Mouse (Mus musculus) embryonic stem cell, embryonic (primary cell): ENCODE measurements around the gene Serpine2.

ENCODE experiments used
- CTCF ChIA-PET, 4 experiments: fragments of 300-600 bp in 2 of 4; fragments of 350-600 bp in 2 of 4; sonication (Branson Sonifier 250); formaldehyde crosslinking; loops; one replicate each; lab custom pipeline; 2022; ENCODE audit warnings: inconsistent platforms in 2 of 4; lab: Charles Lee
- POLR2A ChIA-PET, 4 experiments: fragments of 300-600 bp in 2 of 4; fragments of 350-600 bp in 2 of 4; sonication (Branson Sonifier 250); formaldehyde crosslinking; loops; one replicate each; lab custom pipeline; 2022; ENCODE audit warnings: antibody characterized with exemption in 4 of 4, inconsistent platforms in 1 of 4; lab: Charles Lee

Serpine2 gene

DNA sequence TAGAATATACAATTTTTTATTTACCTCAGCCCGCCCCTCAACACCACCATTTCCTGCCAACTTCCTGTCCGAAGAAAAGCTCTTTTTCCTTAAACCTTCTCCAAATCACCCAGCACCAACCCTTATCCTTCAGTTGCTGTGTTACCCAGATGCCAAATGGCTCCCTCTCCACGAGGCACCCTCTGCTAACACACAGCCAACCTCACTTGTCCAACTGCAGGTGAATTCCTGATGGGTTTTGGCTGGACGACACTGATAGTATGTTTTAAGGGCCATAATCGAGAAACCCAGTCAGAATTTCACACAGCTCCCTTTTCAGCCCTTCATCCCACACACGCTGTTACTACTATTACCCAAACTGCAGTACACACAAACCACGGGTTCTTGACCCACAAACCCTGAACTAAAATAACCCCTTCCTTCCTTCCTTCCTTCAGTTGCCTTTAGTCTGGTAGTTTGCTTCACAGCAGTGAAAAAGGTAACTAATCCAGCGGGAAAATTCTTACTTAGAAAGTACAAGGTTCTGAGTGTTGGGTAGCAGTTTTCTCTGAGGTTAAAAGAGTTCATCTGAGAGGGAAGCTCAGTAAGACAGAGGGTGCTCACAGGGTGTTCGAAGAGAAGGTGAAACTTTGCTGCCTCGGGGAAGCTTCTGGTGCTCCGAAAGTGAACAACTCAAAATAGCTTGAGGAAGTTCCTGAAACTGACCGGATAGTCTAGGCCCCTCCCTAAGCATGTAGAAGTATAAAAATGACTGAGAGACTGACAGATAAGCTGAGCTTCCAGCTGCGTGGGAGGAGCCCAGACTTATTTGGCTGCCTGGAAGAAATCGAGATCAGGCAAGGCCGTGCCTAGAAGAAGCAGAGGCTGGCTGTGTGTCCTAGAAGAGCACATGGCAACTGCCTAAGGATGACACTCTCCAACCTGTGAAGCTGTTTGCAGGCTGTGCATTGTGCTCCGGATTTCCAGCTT lies 98.4 kb downstream of the Serpine2 start:
- POLR2A ChIA-PET: interaction anchor here in 3 of 4 experiments (0.6 to 4.1 kb wide), 20 partner anchors 9 to 1038 kb away, joined by 3 to 37 read pairs (median 4); partner anchors contain the start of genes Ap1s3 (in 1 of the 3), Mrpl44 (in 1 of the 3) and Wdfy1 (in 1 of the 3)
- CTCF ChIA-PET: interaction anchor here in 3 of 4 experiments (0.6 to 1.4 kb wide), 3 partner anchors 95 to 1038 kb away, joined by 3 to 4 read pairs (median 4); no protein-coding TSS in a partner anchor

GRCm38 (mm10) chr1:79761917-79762271 lies 99.1 kb downstream of the Serpine2 start:
- CTCF ChIA-PET: interaction anchor here in 3 of 4 experiments (0.6 to 1.4 kb wide), 4 partner anchors 94 to 1237 kb away, joined by 3 to 4 read pairs (median 4); no protein-coding TSS in a partner anchor
- POLR2A ChIA-PET: interaction anchor here in 3 of 4 experiments (0.5 to 4.1 kb wide), 18 partner anchors 9 to 1037 kb away, joined by 3 to 37 read pairs (median 4); partner anchors contain the start of genes Ap1s3 (in 1 of the 3), Mrpl44 (in 1 of the 3) and Wdfy1 (in 1 of the 3)

GRCm38 (mm10) chr1:79761106-79761916 lies 99.7 kb downstream of the Serpine2 start:
- ChIA-PET CTCF (interaction anchor here in 2 of 4 experiments (0.9 to 1.4 kb wide), 2 partner anchors 419 to 1236 kb away, joined by 4 read pairs; no protein-coding TSS in a partner anchor), POLR2A (interaction anchor here in 3 of 4 experiments (0.5 to 4.1 kb wide), 18 partner anchors 9 to 1037 kb away, joined by 3 to 37 read pairs (median 4); partner anchors contain the start of genes Ap1s3 (in 1 of the 3), Mrpl44 (in 1 of the 3) and Wdfy1 (in 1 of the 3))

DNA sequence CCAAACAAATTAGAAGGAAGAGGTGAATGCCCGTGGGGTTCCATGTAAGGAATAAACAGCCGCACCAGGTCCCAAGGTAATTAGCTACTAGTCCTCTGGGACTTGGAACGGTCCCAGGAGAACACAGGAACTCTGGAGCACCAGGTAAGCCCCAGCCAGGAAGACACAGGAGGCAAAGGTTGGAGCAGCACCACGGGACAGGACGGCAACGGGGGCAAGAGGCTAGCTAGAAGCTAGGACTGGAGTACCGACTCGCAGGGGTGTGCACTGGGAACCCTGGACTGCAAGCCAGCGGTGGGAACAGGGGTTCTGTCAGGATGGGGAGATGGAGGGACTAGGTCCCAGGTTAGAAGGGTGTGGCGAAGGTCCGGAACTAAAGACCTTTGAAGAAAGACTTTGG lies 100.3 kb downstream of the Serpine2 start:
- CTCF ChIA-PET: no interaction called here

GRCm38 (mm10) chr1:79759436-79759972 lies 101.5 kb downstream of the Serpine2 start:
- POLR2A ChIA-PET: interaction anchor here in 2 of 4 experiments (0.7 to 2.3 kb wide), 8 partner anchors 10 to 100 kb away, joined by 3 to 8 read pairs (median 4); no protein-coding TSS in a partner anchor
- CTCF ChIA-PET: no interaction called here

More for the DNA sequence above, 100.3 kb downstream of the Serpine2 start:
- POLR2A ChIA-PET: interaction anchor here in 2 of 4 experiments (1.2 to 4.1 kb wide), 4 partner anchors 11 to 87 kb away, joined by 3 to 37 read pairs (median 6); partner anchors contain the start of genes Mrpl44 (in 1 of the 2) and Wdfy1 (in 1 of the 2)

DNA sequence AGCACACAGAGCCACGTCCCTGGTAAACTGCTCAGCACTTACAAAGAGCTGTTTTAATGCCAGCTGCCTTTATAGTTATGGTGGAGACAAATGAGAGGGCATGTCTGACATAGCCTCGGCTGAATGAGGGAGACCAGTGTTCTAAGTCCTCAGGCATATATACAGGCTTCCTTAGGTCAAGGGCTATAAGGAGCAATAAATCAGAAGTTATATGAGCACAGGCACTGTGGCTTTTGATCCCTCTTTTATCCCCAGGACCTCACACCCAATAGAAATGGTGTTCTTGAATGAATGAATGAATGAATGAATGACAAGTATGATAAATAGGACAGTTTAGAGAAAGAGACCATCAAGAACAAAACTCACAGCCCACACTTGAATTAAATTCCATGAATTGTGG lies 102.0 kb downstream of the Serpine2 start:
- ChIA-PET POLR2A (interaction anchor here in 2 of 4 experiments (0.9 to 2.3 kb wide), 4 partner anchors 10 to 50 kb away, joined by 3 to 8 read pairs (median 4); no protein-coding TSS in a partner anchor), CTCF (no interaction called here)

DNA sequence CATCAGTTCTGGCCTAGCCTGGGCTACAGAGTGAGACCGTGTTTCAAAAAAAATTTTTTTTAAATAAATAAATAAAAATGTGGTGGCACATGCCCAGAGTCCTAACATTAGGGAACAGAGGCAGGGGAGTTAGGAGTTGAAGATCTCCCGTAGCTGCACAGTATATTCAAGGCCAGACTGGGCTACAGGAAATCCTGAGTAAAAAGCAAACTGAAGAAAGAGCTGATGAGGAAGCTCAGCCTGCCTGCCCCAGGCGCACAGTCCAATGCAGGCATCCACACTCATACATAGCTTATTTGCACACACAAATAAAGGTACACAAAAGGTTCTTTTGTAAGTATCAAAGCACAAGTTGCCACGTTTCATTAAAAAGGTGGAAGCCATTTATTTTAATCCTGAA lies 103.4 kb downstream of the Serpine2 start:
- CTCF ChIA-PET: interaction anchor here in 1 of 4 experiments (0.6 kb wide), 1 partner anchor 26 kb away, joined by 5 read pairs; no protein-coding TSS in a partner anchor
- POLR2A ChIA-PET: interaction anchor here in 1 of 4 experiments (0.9 to 1.3 kb wide), 4 partner anchors 8 to 25 kb away, joined by 3 to 4 read pairs (median 3); no protein-coding TSS in a partner anchor

DNA sequence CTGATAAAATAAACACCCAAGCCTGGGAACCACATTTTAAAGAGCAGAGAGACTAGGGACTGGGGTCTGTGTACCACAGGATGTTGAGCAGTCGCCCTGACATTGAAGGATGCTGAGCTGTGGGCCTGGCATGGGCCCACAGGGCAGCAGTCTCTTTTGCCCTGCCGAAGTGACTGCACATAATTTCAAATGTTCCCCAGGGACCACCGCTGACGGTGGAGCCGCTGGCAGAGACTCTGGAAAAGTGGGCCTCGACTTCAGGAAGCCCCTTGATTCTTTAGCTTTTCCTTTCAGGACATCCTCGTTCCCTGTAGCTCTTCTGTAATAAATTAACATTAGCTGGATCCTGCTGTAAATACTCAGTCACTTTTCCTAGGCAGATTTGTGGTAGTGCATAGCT lies 103.8 kb downstream of the Serpine2 start:
- ChIA-PET POLR2A (interaction anchor here in 1 of 4 experiments (0.6 to 1.3 kb wide), 5 partner anchors 8 to 399 kb away, joined by 3 to 4 read pairs (median 3); no protein-coding TSS in a partner anchor), CTCF (no interaction called here)

DNA sequence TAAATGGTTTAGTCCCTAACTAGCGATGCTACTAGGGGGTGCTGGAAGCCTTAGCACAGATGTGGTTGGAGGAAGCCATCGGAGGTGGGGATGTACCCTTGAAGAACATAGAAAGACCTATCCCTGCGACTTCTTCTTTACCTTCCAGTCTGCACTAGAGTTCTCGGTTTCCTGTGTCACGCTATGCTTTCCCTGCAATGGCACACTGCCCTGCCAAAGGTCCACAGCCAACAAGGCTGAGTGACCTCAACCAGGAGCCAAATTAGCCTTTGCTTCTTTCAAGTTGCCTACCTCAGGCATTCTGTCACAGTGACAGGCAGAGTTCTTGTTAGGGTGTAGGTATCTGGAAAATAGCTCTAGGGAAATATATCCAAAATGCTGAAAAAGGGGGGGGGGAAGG lies 104.6 kb downstream of the Serpine2 start:
- CTCF ChIA-PET: no interaction called here
- POLR2A ChIA-PET: interaction anchor here in 1 of 4 experiments (0.6 to 1.1 kb wide), 2 partner anchors 19 to 179 kb away, joined by 3 read pairs; no protein-coding TSS in a partner anchor

DNA sequence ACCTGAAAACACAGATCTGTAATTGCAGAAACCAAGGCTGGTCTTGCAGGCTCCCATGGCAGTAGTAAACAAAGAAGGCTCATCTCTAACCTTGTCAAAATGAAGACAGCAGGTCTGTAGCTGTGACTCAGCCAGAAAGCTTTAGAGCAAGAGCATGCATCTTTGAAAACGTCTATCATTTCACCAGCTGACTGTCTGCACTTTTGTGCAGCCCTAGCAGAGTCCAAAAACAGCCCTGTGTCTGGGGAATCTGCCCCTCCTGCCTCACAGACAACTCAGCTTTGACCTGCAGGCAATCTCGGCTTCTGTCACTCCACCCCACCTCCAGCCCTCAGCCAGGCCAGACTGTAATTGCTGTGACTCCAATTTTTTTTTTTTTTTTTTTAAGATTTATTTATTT lies 105.6 kb downstream of the Serpine2 start:
- CTCF ChIA-PET: interaction anchor here in 1 of 4 experiments (0.7 kb wide), 1 partner anchor 23 kb away, joined by 3 read pairs; no protein-coding TSS in a partner anchor

GRCm38 (mm10) chr1:79754936-79755335 lies 106.0 kb downstream of the Serpine2 start:
- ChIA-PET POLR2A (interaction anchor here in 1 of 4 experiments (2.0 kb wide), 1 partner anchor 23 kb away, joined by 7 read pairs; no protein-coding TSS in a partner anchor), CTCF (no interaction called here)

More for the DNA sequence above, 105.6 kb downstream of the Serpine2 start:
- POLR2A ChIA-PET: interaction anchor here in 2 of 4 experiments (0.6 to 2.0 kb wide), 4 partner anchors 23 to 82 kb away, joined by 3 to 7 read pairs (median 3); no protein-coding TSS in a partner anchor

DNA sequence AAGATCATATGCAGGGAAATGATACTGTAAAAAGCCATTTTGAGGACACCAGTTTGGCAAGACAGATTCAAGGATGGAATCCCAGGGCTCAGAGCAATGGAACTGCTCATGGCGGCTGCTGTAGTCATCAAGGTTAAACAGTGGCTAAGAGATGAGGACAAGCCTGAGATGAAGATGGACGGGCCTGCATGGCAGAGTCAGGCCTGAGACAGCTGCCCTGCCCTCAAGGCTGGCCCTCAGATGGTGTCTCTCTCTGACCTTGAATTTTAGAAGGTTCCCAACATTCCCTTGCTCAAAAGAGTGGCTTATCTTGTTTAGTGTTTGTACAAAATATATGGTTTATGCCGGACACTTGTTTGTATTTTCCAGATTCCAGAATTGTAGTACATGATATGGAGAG lies 107.5 kb downstream of the Serpine2 start:
- POLR2A ChIA-PET: interaction anchor here in 2 of 4 experiments (0.6 to 2.7 kb wide), 5 partner anchors 8 to 1516 kb away, joined by 3 to 7 read pairs (median 5); no protein-coding TSS in a partner anchor
- CTCF ChIA-PET: interaction anchor here in 1 of 4 experiments (0.5 kb wide), 1 partner anchor 16 kb away, joined by 3 read pairs; no protein-coding TSS in a partner anchor

DNA sequence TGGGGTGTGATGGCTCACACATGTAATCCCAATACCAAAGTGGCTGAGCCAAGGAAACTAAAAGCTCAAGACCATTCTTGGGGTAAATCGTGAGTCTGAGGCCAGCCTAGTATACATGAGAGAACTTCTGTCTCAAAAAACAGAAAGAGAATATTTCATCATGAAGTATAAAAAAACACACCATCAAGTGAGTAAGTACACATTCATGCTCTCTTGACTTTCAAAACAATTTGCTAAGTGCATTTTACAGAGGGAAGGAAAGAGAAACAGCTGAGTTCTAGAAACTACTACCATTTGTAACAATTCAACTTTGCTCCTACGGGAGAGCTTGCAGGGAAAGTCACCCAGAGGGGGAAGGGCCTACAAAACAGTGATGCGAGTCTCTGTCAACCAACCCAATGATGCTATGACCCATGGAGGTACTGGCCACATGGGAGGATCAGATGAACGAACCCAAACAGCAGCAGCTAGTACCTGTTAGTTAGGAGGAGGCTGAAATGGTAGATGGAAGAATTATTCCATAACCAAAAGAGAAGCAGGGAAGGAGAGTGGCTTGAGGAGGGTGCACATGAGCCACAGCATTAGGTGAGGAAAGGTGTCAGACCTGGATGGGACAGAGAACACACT lies 108.2 kb downstream of the Serpine2 start:
- CTCF ChIA-PET: no interaction called here
- POLR2A ChIA-PET: interaction anchor here in 2 of 4 experiments (0.6 to 2.7 kb wide), 4 partner anchors 9 to 1517 kb away, joined by 3 to 7 read pairs (median 4); no protein-coding TSS in a partner anchor

GRCm38 (mm10) chr1:79752015-79752695 lies 108.8 kb downstream of the Serpine2 start:
- ChIA-PET CTCF (no interaction called here), POLR2A (interaction anchor here in 1 of 4 experiments (1.4 to 2.7 kb wide), 3 partner anchors 10 to 61 kb away, joined by 3 to 7 read pairs (median 5); no protein-coding TSS in a partner anchor)

DNA sequence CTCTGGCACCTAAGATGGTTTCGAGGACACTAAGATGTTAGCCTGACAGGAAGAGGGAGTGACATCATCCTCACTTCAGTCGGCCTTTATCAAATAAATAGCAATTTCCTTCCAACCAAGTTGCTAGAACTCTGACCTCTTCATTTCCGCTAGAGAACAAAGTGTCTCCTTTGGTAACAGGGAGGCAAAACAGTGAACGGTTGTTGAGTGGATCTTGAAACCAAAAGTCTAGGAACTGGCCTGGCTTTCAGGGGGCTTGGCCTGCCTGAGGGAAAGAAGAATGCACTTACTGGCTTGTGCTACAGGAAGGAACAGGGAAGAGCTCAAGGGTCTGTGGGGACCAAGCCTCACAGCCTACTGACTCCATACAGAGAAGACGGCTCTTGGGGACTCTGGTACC lies 109.8 kb downstream of the Serpine2 start:
- CTCF ChIA-PET: no interaction called here

GRCm38 (mm10) chr1:79746056-79746455 lies 114.9 kb downstream of the Serpine2 start:
- ChIA-PET POLR2A (no interaction called here), CTCF (no interaction called here)

More for the DNA sequence above, 109.8 kb downstream of the Serpine2 start:
- POLR2A ChIA-PET: interaction anchor here in 1 of 4 experiments (2.7 kb wide), 1 partner anchor 12 kb away, joined by 7 read pairs; no protein-coding TSS in a partner anchor
